Mouse (Mus musculus): ENCODE measurements at regions not wholly inside any gene's neighbourhood (a gene's known extent, or its start where the extent isn't known, plus 50 kb on each side); places are given as distances from the start of the nearest gene placed in this dataset.

GRCm38 (mm10) chr1:177367864-177368610, 74.1 kb upstream of the Zbtb18 start:
- H3K79me2 ChIP-seq (ENCODE audit: control insufficient read depth, insufficient read depth, low read length, poor library complexity): no peaks in the 10 kb centered on the region
- H3K27ac ChIP-seq (ENCODE audit: control insufficient read depth, low read depth, low read length): peak overlapping the region; percentile 1; the same call in 1 of the 2 replicates
- peak; percentile 43; the same call in 1 of the 2 replicates for TF ChIP-seq MYC (IDR thresholded peaks at IDR 0.05; ENCODE audit: low read depth, low read length)
- peak; percentile 88 for TF ChIP-seq RCOR1 (IDR thresholded peaks at IDR 0.05; ENCODE audit: low read depth, low read length)
- TF ChIP-seq GATA1 (IDR thresholded peaks at IDR 0.05; ENCODE audit: low read depth, low read length): peak; percentile 88
- peak; percentile 83 to 87 for TF ChIP-seq EP300 (IDR thresholded peaks at IDR 0.05; ENCODE audit: low read depth in 1 of 2, low read length in 2 of 2)
- peak; percentile 43; the same call in 1 of the 2 replicates for TF ChIP-seq TBP (IDR thresholded peaks at IDR 0.05; ENCODE audit: low read depth, low read length)
- 0 out of 2 replicates have a peak, but pooled peaks have one; percentile 11 for TF ChIP-seq SMC3 (IDR thresholded peaks at IDR 0.05; ENCODE audit: low read depth, low read length)
- TF ChIP-seq NRF1 (IDR thresholded peaks at IDR 0.05; ENCODE audit: insufficient read depth, low read depth, low read length, poor library complexity, severe bottlenecking): no peak
- peak; percentile 62 for TF ChIP-seq TAL1 (IDR thresholded peaks at IDR 0.05; ENCODE audit: low read length)
- peak; percentile 79 for TF ChIP-seq ETS1 (IDR thresholded peaks at IDR 0.05; ENCODE audit: low read depth, low read length)
- TF ChIP-seq CTCF (IDR thresholded peaks at IDR 0.05 in 2 of 3, conservative IDR thresholded peaks at IDR 0.05 in 1 of 3; ENCODE audit: control insufficient read depth in 1 of 3, insufficient read depth in 1 of 3, low read depth in 2 of 3, low read length in 3 of 3, poor library complexity in 1 of 3, severe bottlenecking in 1 of 3): no peak
- peak; percentile 78 for TF ChIP-seq TCF12 (IDR thresholded peaks at IDR 0.05; ENCODE audit: low read depth, low read length)
- DNase-seq (ENCODE audit: low read depth, low spot score): peak; percentile 85
- H3K36me3 ChIP-seq (ENCODE audit: control insufficient read depth in 1 of 2, insufficient read depth in 2 of 2, low read length in 2 of 2): peaks cover 0 to 6% of the 10 kb centered on the region in 2 experiments; a peak in 2 of 4 replicates
- H3K9ac ChIP-seq (ENCODE audit: control insufficient read depth, low read depth, low read length, poor library complexity, severe bottlenecking): no peak overlapping the region
- H3K27me3 ChIP-seq (ENCODE audit: control insufficient read depth in 1 of 2, insufficient read depth in 2 of 2, low read length in 2 of 2): no peaks in the 10 kb centered on the region
- no peak overlapping the region for H3K4me3 ChIP-seq (ENCODE audit: control insufficient read depth in 1 of 2, insufficient read depth in 1 of 2, low read depth in 2 of 2, low read length in 2 of 2)
- H3K4me1 ChIP-seq (ENCODE audit: control insufficient read depth in 1 of 2, insufficient read depth in 2 of 2, low read length in 2 of 2): 0 out of 4 replicates have a peak, but pooled peaks cover 0 to 4% of the 10 kb centered on the region in 2 experiments
- H3K9me3 ChIP-seq (replicated peaks; ENCODE audit: insufficient read depth, low read length): no peaks in the 10 kb centered on the region

DNA sequence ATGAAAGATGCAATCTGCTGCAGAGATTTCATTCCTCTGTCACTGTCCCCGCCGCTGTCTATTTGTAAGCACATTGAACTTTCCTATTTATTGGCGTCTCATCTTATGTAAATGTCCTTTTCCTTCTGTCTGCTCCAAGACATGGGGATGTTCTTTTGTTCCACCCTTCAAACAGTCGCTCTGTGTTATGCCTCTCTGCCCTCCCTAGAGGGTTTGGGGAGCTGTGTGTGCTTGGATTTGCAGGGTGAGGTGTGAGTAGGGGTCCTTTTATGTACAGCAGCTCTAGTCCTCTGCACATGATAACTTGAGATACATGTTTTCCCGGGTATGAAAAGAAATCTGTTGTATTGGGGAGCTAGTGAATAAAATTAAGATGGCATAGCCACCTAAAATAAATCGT, 75.2 kb upstream of the Zbtb18 start:
- H3K9me3 ChIP-seq (replicated peaks; ENCODE audit: insufficient read depth, low read length): no peaks in the 10 kb centered on the region
- no peak overlapping the region for H3K27ac ChIP-seq (ENCODE audit: control insufficient read depth, low read depth, low read length)
- H3K79me2 ChIP-seq (ENCODE audit: control insufficient read depth, insufficient read depth, low read length, poor library complexity): no peaks in the 10 kb centered on the region
- H3K4me1 ChIP-seq (ENCODE audit: control insufficient read depth in 1 of 2, insufficient read depth in 2 of 2, low read length in 2 of 2): 0 out of 4 replicates have a peak, but pooled peaks cover 0 to 4% of the 10 kb centered on the region in 2 experiments
- no peak for DNase-seq (ENCODE audit: low read depth, low spot score)
- no peaks in the 10 kb centered on the region for H3K27me3 ChIP-seq (ENCODE audit: control insufficient read depth in 1 of 2, insufficient read depth in 2 of 2, low read length in 2 of 2)
- no peak for TF ChIP-seq SIN3A (IDR thresholded peaks at IDR 0.05; ENCODE audit: low read length)
- no peak for TF ChIP-seq NRF1 (IDR thresholded peaks at IDR 0.05; ENCODE audit: insufficient read depth, low read depth, low read length, poor library complexity, severe bottlenecking)
- no peak for TF ChIP-seq MYB (IDR thresholded peaks at IDR 0.05; ENCODE audit: low read depth, low read length)
- no peak for TF ChIP-seq ETS1 (IDR thresholded peaks at IDR 0.05; ENCODE audit: low read depth, low read length)
- TF ChIP-seq TCF12 (IDR thresholded peaks at IDR 0.05; ENCODE audit: low read depth, low read length): no peak
- TF ChIP-seq TAL1 (IDR thresholded peaks at IDR 0.05; ENCODE audit: low read length): no peak
- TF ChIP-seq GATA1 (IDR thresholded peaks at IDR 0.05; ENCODE audit: low read depth, low read length): no peak
- no peak for TF ChIP-seq ZKSCAN1 (IDR thresholded peaks at IDR 0.05; ENCODE audit: low read depth, low read length)
- no peak for TF ChIP-seq POLR2AphosphoS5 (IDR thresholded peaks at IDR 0.05; ENCODE audit: borderline replicate concordance, low read depth, low read length)
- no peak overlapping the region for H3K4me3 ChIP-seq (ENCODE audit: control insufficient read depth in 1 of 2, insufficient read depth in 1 of 2, low read depth in 2 of 2, low read length in 2 of 2)
- H3K9ac ChIP-seq (ENCODE audit: control insufficient read depth, low read depth, low read length, poor library complexity, severe bottlenecking): no peak overlapping the region
- peaks cover 0 to 6% of the 10 kb centered on the region in 2 experiments; a peak in 2 of 4 replicates for H3K36me3 ChIP-seq (ENCODE audit: control insufficient read depth in 1 of 2, insufficient read depth in 2 of 2, low read length in 2 of 2)

Data from MEL (cell line).